Mouse (Mus musculus) MEL (cell line): ENCODE results near the gene Rabl6. TPM values are rescaled to one million over a fixed set of nuclear protein-coding genes. Genes with fewer than 3 reads are reported as not detected.

ENCODE experiments used
- DNase-seq: peaks from one replicate; pipeline ENCODE4 v3.0.0; 2011; ENCODE audit warnings: low read depth, low spot score
- H3K27ac ChIP-seq: 2 replicates; pipeline ENCODE4 v1.5.1; 2012; ENCODE audit warnings: low read depth, mild to moderate bottlenecking, control low read depth, low read length, moderate library complexity; ENCODE audit not compliant: control insufficient read depth
- H3K27me3 ChIP-seq, 2 experiments: fragments of 150-350 bp in 1 of 2; sonication (generic) in 1 of 2; 2 replicates each; pipeline ENCODE4 v1.6.1; 2012; ENCODE audit warnings: low read length in 2 of 2, mild to moderate bottlenecking in 2 of 2, improper control_type of control experiment in 1 of 2, moderate library complexity in 1 of 2; ENCODE audit not compliant: insufficient read depth in 2 of 2, control insufficient read depth in 1 of 2
- H3K36me3 ChIP-seq, 2 experiments: 2 replicates each; pipeline ENCODE4 v1.6.1; 2012 to 2014; ENCODE audit warnings: low read length in 2 of 2, improper control_type of control experiment in 1 of 2, inconsistent platforms in 1 of 2, mild to moderate bottlenecking in 1 of 2; ENCODE audit not compliant: insufficient read depth in 2 of 2, control insufficient read depth in 1 of 2
- H3K4me1 ChIP-seq, 2 experiments: fragments of 150-350 bp in 1 of 2; sonication (generic) in 1 of 2; 2 replicates each; pipeline ENCODE4 v1.6.1; 2012; ENCODE audit warnings: low read length in 2 of 2, improper control_type of control experiment in 1 of 2, mild to moderate bottlenecking in 1 of 2; ENCODE audit not compliant: insufficient read depth in 2 of 2, control insufficient read depth in 1 of 2
- H3K4me3 ChIP-seq, 2 experiments: fragments of 150-350 bp in 1 of 2; sonication (generic) in 1 of 2; 2 replicates each; pipeline ENCODE4 v1.5.1; 2012; ENCODE audit warnings: low read depth in 2 of 2, low read length in 2 of 2, mild to moderate bottlenecking in 2 of 2, moderate library complexity in 2 of 2, control low read depth in 1 of 2, improper control_type of control experiment in 1 of 2; ENCODE audit not compliant: control insufficient read depth in 1 of 2, insufficient read depth in 1 of 2
- H3K79me2 ChIP-seq: 2 replicates; pipeline ENCODE4 v1.6.1; 2012; ENCODE audit warnings: mild to moderate bottlenecking, low read length, moderate library complexity; ENCODE audit not compliant: control insufficient read depth, poor library complexity, insufficient read depth
- H3K9ac ChIP-seq: 2 replicates; pipeline ENCODE4 v1.6.1; 2012; ENCODE audit warnings: low read depth, mild to moderate bottlenecking, control low read depth, low read length, moderate library complexity; ENCODE audit not compliant: control insufficient read depth, poor library complexity, severe bottlenecking
- H3K9me3 ChIP-seq: fragments of 150-350 bp; sonication (generic); replicated peaks from 2 replicates; pipeline ENCODE4 v1.6.1; 2012; ENCODE audit warnings: mild to moderate bottlenecking, low read length, improper control_type of control experiment, moderate library complexity; ENCODE audit not compliant: insufficient read depth
- BHLHE40 ChIP-seq: IDR thresholded peaks from 2 replicates; pipeline ENCODE4 v1.6.1; 2012; ENCODE audit warnings: low read depth, mild to moderate bottlenecking, inconsistent platforms, low read length, improper control_type of control experiment, borderline replicate concordance
- CTCF ChIP-seq, 3 experiments: IDR thresholded peaks in 2 of 3; conservative IDR thresholded peaks in 1 of 3; 2 replicates each; pipeline ENCODE4 v1.5.1; 2011 to 2012; ENCODE audit warnings: low read length in 3 of 3, low read depth in 2 of 3, mild to moderate bottlenecking in 2 of 3, improper control_type of control experiment in 1 of 3, inconsistent platforms in 1 of 3, mixed read lengths in 1 of 3, moderate library complexity in 1 of 3; ENCODE audit not compliant: control insufficient read depth in 1 of 3, insufficient read depth in 1 of 3, poor library complexity in 1 of 3, severe bottlenecking in 1 of 3
- E2F4 ChIP-seq: IDR thresholded peaks from 2 replicates; pipeline ENCODE4 v1.6.1; 2011; ENCODE audit warnings: low read depth, low read length, improper control_type of control experiment, borderline replicate concordance
- ETS1 ChIP-seq: IDR thresholded peaks from 2 replicates; pipeline ENCODE4 v1.6.1; 2012; ENCODE audit warnings: low read depth, mild to moderate bottlenecking, inconsistent platforms, low read length, improper control_type of control experiment, moderate library complexity
- GABPA ChIP-seq: IDR thresholded peaks from 2 replicates; pipeline ENCODE4 v1.6.1; 2012; ENCODE audit warnings: low read depth, mild to moderate bottlenecking, inconsistent platforms, low read length, improper control_type of control experiment, moderate library complexity
- GATA1 ChIP-seq: IDR thresholded peaks from 2 replicates; pipeline ENCODE4 v1.6.1; 2011; ENCODE audit warnings: low read depth, low read length, improper control_type of control experiment
- HCFC1 ChIP-seq: IDR thresholded peaks from 2 replicates; pipeline ENCODE4 v1.6.1; 2012; ENCODE audit warnings: low read depth, mild to moderate bottlenecking, inconsistent platforms, low read length, improper control_type of control experiment, moderate library complexity
- JUND ChIP-seq: IDR thresholded peaks from 2 replicates; pipeline ENCODE4 v1.6.1; 2011; ENCODE audit warnings: low read depth, mild to moderate bottlenecking, improper control_type of control experiment, low read length
- KAT2A ChIP-seq: conservative IDR thresholded peaks from 2 replicates; pipeline ENCODE4 v1.6.1; 2012; ENCODE audit warnings: low read depth, low read length, improper control_type of control experiment, inconsistent platforms
- MYC ChIP-seq: IDR thresholded peaks from 2 replicates; pipeline ENCODE4 v1.6.1; 2011; ENCODE audit warnings: low read depth, mild to moderate bottlenecking, low read length, improper control_type of control experiment, moderate library complexity
- NRF1 ChIP-seq: IDR thresholded peaks from 2 replicates; pipeline ENCODE4 v1.6.1; 2014; ENCODE audit warnings: low read depth, mild to moderate bottlenecking, inconsistent platforms, low read length, improper control_type of control experiment, moderate library complexity; ENCODE audit not compliant: poor library complexity, insufficient read depth, severe bottlenecking
- POLR2AphosphoS5 ChIP-seq: IDR thresholded peaks from 2 replicates; pipeline ENCODE4 v1.6.1; 2012; ENCODE audit warnings: low read depth, borderline replicate concordance, mild to moderate bottlenecking, inconsistent platforms, low read length, moderate library complexity, mixed read lengths
- SMC3 ChIP-seq: IDR thresholded peaks from 2 replicates; pipeline ENCODE4 v1.6.1; 2011; ENCODE audit warnings: low read depth, low read length, improper control_type of control experiment
- UBTF ChIP-seq: IDR thresholded peaks from 2 replicates; pipeline ENCODE4 v1.6.1; 2012; ENCODE audit warnings: low read depth, mild to moderate bottlenecking, inconsistent platforms, low read length, improper control_type of control experiment, moderate library complexity, borderline replicate concordance; ENCODE audit not compliant: insufficient read depth
- USF1 ChIP-seq: IDR thresholded peaks from 2 replicates; pipeline ENCODE4 v1.6.1; 2014; ENCODE audit warnings: low read depth, mild to moderate bottlenecking, inconsistent platforms, low read length, improper control_type of control experiment, moderate library complexity
- USF2 ChIP-seq, 2 experiments: IDR thresholded peaks; 2 replicates each; pipeline ENCODE4 v1.6.1; 2011 to 2012; ENCODE audit warnings: improper control_type of control experiment in 2 of 2, low read length in 2 of 2, borderline replicate concordance in 1 of 2, inconsistent platforms in 1 of 2, low read depth in 1 of 2, mild to moderate bottlenecking in 1 of 2; ENCODE audit not compliant: insufficient read depth in 1 of 2
- ZC3H11A ChIP-seq: IDR thresholded peaks from 2 replicates; pipeline ENCODE4 v1.6.1; 2012; ENCODE audit warnings: low read depth, mild to moderate bottlenecking, inconsistent platforms, low read length, improper control_type of control experiment
- ZNF384 ChIP-seq: IDR thresholded peaks from 2 replicates; pipeline ENCODE4 v1.6.1; 2012; ENCODE audit warnings: low read depth, mild to moderate bottlenecking, inconsistent platforms, low read length, improper control_type of control experiment
- polyA plus RNA-seq, 2 experiments: library from polyadenylated mRNA; stranded (reverse) in 1 of 2; unstranded in 1 of 2; fragments of >175 nt in 1 of 2; fragments of >200 nt in 1 of 2; gene quantifications; 2 replicates each; pipeline versions ENCODE4 v1.2.1 to v1.2.4; 2012; ENCODE audit warnings: low replicate concordance in 2 of 2, low read depth in 1 of 2; ENCODE audit not compliant: insufficient read length in 2 of 2, insufficient read depth in 1 of 2, missing spikeins in 1 of 2
- total RNA-seq: library from RNA; depleted of rRNA; stranded (reverse); fragments of 300-350 nt; gene quantifications from 2 replicates; pipeline ENCODE4 v1.2.3, GENCODE M21; 2012

Gene Rabl6
- total and polyA plus RNA-seq, 3 experiments: 76.9 to 104 (median 84.7) TPM

- Histone ChIP-seq H3K9me3 (no peaks in the 10 kb centered on the region), H3K27me3 (no peaks in the 10 kb centered on the region), H3K27ac (no peak overlapping the region), H3K36me3 (peaks cover 3 to 14% of the 10 kb centered on the region in 2 experiments), H3K79me2 (no peaks in the 10 kb centered on the region; the same call in 1 of the 2 replicates), H3K4me1 (peaks cover 0 to 8% of the 10 kb centered on the region in 2 experiments; a peak in 3 of 4 replicates), H3K4me3 (no peak overlapping the region), H3K9ac (no peak overlapping the region)
- no peak for DNase-seq
- TF ChIP-seq USF1: no peak
- no peak for TF ChIP-seq ZNF384
Observed at GRCm38 (mm10) chr2:25536531-25536930, 71.8 kb downstream of the Rabl6 start.

GRCm38 (mm10) chr2:25534866-25535182 lies 73.5 kb downstream of the Rabl6 start:
- TF ChIP-seq UBTF: no peak
- TF ChIP-seq BHLHE40: no peak
- no peak for TF ChIP-seq E2F4
- no peak for TF ChIP-seq GABPA
- no peak for TF ChIP-seq JUND
- TF ChIP-seq MYC: no peak
- no peak for TF ChIP-seq GATA1
- TF ChIP-seq ZNF384: no peak
- TF ChIP-seq HCFC1: no peak
- no peak for TF ChIP-seq ZC3H11A
- TF ChIP-seq NRF1: no peak
- no peak for TF ChIP-seq KAT2A
- TF ChIP-seq USF2 (IDR thresholded peaks at IDR 0.05; ENCODE audit: borderline replicate concordance in 1 of 2, insufficient read depth in 1 of 2, low read depth in 1 of 2, low read length in 2 of 2): no peak
- TF ChIP-seq ETS1: no peak
- TF ChIP-seq CTCF (IDR thresholded peaks at IDR 0.05 in 2 of 3, conservative IDR thresholded peaks at IDR 0.05 in 1 of 3; ENCODE audit: control insufficient read depth in 1 of 3, insufficient read depth in 1 of 3, low read depth in 2 of 3, low read length in 3 of 3, poor library complexity in 1 of 3, severe bottlenecking in 1 of 3): no peak
- no peak for TF ChIP-seq USF1
- TF ChIP-seq SMC3: no peak
- no peak for TF ChIP-seq POLR2AphosphoS5
- peak overlapping the region; percentile 55; the same call in 1 of the 2 replicates for H3K27ac ChIP-seq

More at GRCm38 (mm10) chr2:25534866-25535182, 73.5 kb downstream of the Rabl6 start:
- DNase-seq: no peak
- no peak overlapping the region for H3K4me3 ChIP-seq
- peaks cover 0 to 8% of the 10 kb centered on the region in 2 experiments; a peak in 3 of 4 replicates for H3K4me1 ChIP-seq
- H3K9me3 ChIP-seq: no peaks in the 10 kb centered on the region
- H3K9ac ChIP-seq: no peak overlapping the region; the same call in 1 of the 2 replicates
- no peaks in the 10 kb centered on the region for H3K27me3 ChIP-seq
- H3K36me3 ChIP-seq: peaks cover 3 to 18% of the 10 kb centered on the region in 2 experiments
- no peaks in the 10 kb centered on the region; the same call in 1 of the 2 replicates for H3K79me2 ChIP-seq
